Mouse (Mus musculus): ENCODE data around the gene Tprgl.

- TF ChIP-seq HCFC1 (IDR thresholded peaks at IDR 0.05; ENCODE audit: low read depth, low read length) = no peak
- no peak for TF ChIP-seq POLR2A (IDR thresholded peaks at IDR 0.05; ENCODE audit: control insufficient read depth in 1 of 2, insufficient read depth in 1 of 2, low read depth in 1 of 2, low read length in 2 of 2, poor library complexity in 1 of 2)
These were observed 38.0 kb upstream of the Tprgl start for GRCm38 (mm10) chr4:154198377-154198961.
